In the genomic region with DNA sequence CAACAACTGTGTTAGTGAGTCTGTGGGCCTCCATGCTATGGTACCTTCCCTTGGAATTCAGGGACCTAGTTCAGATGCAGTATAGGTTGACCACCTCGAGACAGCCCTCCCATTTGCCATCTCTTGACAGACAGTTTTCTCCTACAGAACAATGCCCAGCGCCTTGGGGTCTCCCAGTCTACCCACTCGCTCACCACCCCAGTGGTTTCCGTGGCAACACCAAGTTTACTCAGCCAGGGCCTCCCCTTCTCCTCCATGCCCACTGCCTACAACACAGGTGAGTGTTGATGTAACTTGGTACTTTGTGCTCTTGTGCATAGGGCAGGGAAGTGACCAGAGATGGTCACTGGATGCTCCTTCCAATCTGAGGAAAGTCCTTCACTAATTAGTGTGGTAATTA, we compare ENCODE assay signal across 20 mouse cellular contexts.
"Had no signal": no experiment of that assay in that cellular context is flagged by ENCODE, and none has a peak within 500 bp of the region (broad histone marks: within the 10 kb centered on the region; RNA-seq: fewer than 3 reads in every experiment).

No protein-coding gene starts in this region.

- H3K4me2 ChIP-seq: limb, embryonic 13.5 days; liver, embryonic 12.5 days; liver, embryonic 15.5 days; lung, embryonic 15.5 days; midbrain, embryonic 13.5 days; stomach, embryonic 15.5 days had no signal

- H3K4me1 ChIP-seq: liver, embryonic 15.5 days; lung, embryonic 15.5 days had no signal

- H3K9ac ChIP-seq: limb, embryonic 13.5 days; liver, embryonic 12.5 days; liver, embryonic 15.5 days; lung, embryonic 15.5 days; midbrain, embryonic 13.5 days; stomach, embryonic 15.5 days had no signal

- H3K27ac ChIP-seq: limb, embryonic 10.5 days; limb, embryonic 13.5 days; liver, embryonic 12.5 days; liver, embryonic 15.5 days; lung, embryonic 15.5 days; midbrain, embryonic 10.5 days; midbrain, embryonic 13.5 days; stomach, embryonic 15.5 days had no signal

- H3K9me3 ChIP-seq: limb, embryonic 10.5 days; limb, embryonic 13.5 days; liver, embryonic 12.5 days; liver, embryonic 15.5 days; lung, embryonic 15.5 days; megakaryocyte, embryonic 14.5 days; midbrain, embryonic 10.5 days; midbrain, embryonic 13.5 days; stomach, embryonic 15.5 days had no signal

- DNase-seq: kidney, adult 9 months; kidney, postnatal 14 days; kidney, postnatal 4 days; liver; lung, adult 18-20 months; lung, postnatal 36 days; right cerebral cortex, postnatal 4 days; spleen, adult 18-20 months; thymus, postnatal 25 days had no signal

- H3K4me3 ChIP-seq: limb, embryonic 10.5 days; limb, embryonic 13.5 days; liver, embryonic 12.5 days; liver, embryonic 15.5 days; lung, embryonic 15.5 days; megakaryocyte, embryonic 14.5 days; midbrain, embryonic 10.5 days; midbrain, embryonic 13.5 days; myocyte; stomach, embryonic 15.5 days had no signal

- H3K27me3 ChIP-seq: limb, embryonic 13.5 days; liver, embryonic 12.5 days; liver, embryonic 15.5 days; lung, embryonic 15.5 days; megakaryocyte, embryonic 14.5 days; midbrain, embryonic 13.5 days; stomach, embryonic 15.5 days had no signal

- ATAC-seq: liver, embryonic 12.5 days; midbrain, embryonic 13.5 days; midbrain, embryonic 16.5 days had no signal
